Mouse (Mus musculus) intestine, postnatal 0 days (tissue): ENCODE results near the gene Pard3. TPM values are rescaled to one million over a fixed set of nuclear protein-coding genes. Genes with fewer than 3 reads are reported as not detected.

ENCODE experiments used
- ATAC-seq: fragments of 200-750 bp; cut with Nextera tagmentation; 2 replicates; pipeline ENCODE4 v1.8.0; 2017; ENCODE audit warnings: mild to moderate bottlenecking, moderate TSS enrichment, moderate library complexity
- H3K27ac ChIP-seq: fragments of 300-500 bp; sonication (generic); 2 replicates; pipeline ENCODE4 v1.5.1; 2014; ENCODE audit warnings: mild to moderate bottlenecking, low read depth, low read length, moderate library complexity
- H3K27me3 ChIP-seq: fragments of 300-500 bp; sonication (generic); replicated peaks from 2 replicates; pipeline ENCODE4 v1.6.1; 2014; ENCODE audit warnings: low read length, mixed read lengths; ENCODE audit not compliant: control insufficient read depth, insufficient read depth
- H3K36me3 ChIP-seq: fragments of 300-500 bp; sonication (generic); 2 replicates; pipeline ENCODE4 v1.6.1; 2014; ENCODE audit warnings: mild to moderate bottlenecking, moderate library complexity; ENCODE audit not compliant: control insufficient read depth, insufficient read depth
- H3K4me1 ChIP-seq: fragments of 300-500 bp; sonication (generic); replicated peaks from 2 replicates; pipeline ENCODE4 v1.6.1; 2014; ENCODE audit warnings: antibody characterized with exemption, low read length, mixed read lengths; ENCODE audit not compliant: control insufficient read depth, insufficient read depth
- H3K4me2 ChIP-seq: fragments of 300-500 bp; sonication (generic); replicated peaks from 2 replicates; pipeline ENCODE4 v1.6.1; 2014; ENCODE audit warnings: low read depth, mild to moderate bottlenecking, moderate library complexity
- H3K4me3 ChIP-seq: fragments of 300-500 bp; sonication (generic); 2 replicates; pipeline ENCODE4 v1.5.1; 2014; ENCODE audit warnings: low read depth, low read length
- H3K9ac ChIP-seq: fragments of 300-500 bp; sonication (generic); 2 replicates; pipeline ENCODE4 v1.6.1; 2014; ENCODE audit warnings: mild to moderate bottlenecking, low read depth, low read length
- H3K9me3 ChIP-seq: fragments of 300-500 bp; sonication (generic); 2 replicates; pipeline ENCODE4 v1.6.1; 2016; ENCODE audit warnings: mixed run types; ENCODE audit not compliant: control insufficient read depth
- CTCF ChIP-seq: sonication (generic); IDR thresholded peaks from 2 replicates; pipeline ENCODE4 v1.5.1; 2016; ENCODE audit warnings: low read depth, mild to moderate bottlenecking, control low read depth, antibody characterized with exemption, moderate library complexity
- WGBS: fragments of 180-500 bp; shearing (Covaris S2); extraction: QIAGEN DNeasy Blood & Tissue Kit; methylation state at CpG from one replicate; pipeline ENCODE4 v1.1.7; 2014; 5-methylcytosine and 5-hydroxymethylcytosine counted together
- polyA plus RNA-seq: library from polyadenylated mRNA; unstranded; fragments of >200 nt; fragmentation: Nextera tagmentation; extraction: Ambion mirVana; gene quantifications from 2 replicates; pipeline ENCODE4 v1.2.1, GENCODE M21; 2015

Gene Pard3
- polyA plus RNA-seq, 1 experiment from 2014 or later: 12.5 TPM

- no peak overlapping the region for H3K4me2 ChIP-seq
- H3K9me3 ChIP-seq: no peaks in the 10 kb centered on the region
- no peak overlapping the region for H3K27ac ChIP-seq
- no peaks in the 10 kb centered on the region for H3K27me3 ChIP-seq
- peaks cover 4% of the 10 kb centered on the region; the same call in 1 of the 2 replicates for H3K4me1 ChIP-seq
- no peak for TF ChIP-seq CTCF
- H3K9ac ChIP-seq: no peak overlapping the region
- no peaks in the 10 kb centered on the region for H3K36me3 ChIP-seq
- H3K4me3 ChIP-seq: no peak overlapping the region
- ATAC-seq: no peak
- WGBS: 83% methylated on average over 3 of the region's 3 CpGs
These were observed 187.8 kb downstream of the Pard3 start for GRCm38 (mm10) chr8:127251476-127251875.

- Histone ChIP-seq H3K27me3 (no peaks in the 10 kb centered on the region), H3K9me3 (no peaks in the 10 kb centered on the region), H3K9ac (no peak overlapping the region), H3K4me3 (no peak overlapping the region), H3K4me1 (peaks cover 4% of the 10 kb centered on the region; the same call in 1 of the 2 replicates), H3K27ac (no peak overlapping the region), H3K4me2 (no peak overlapping the region), H3K36me3 (no peaks in the 10 kb centered on the region)
- WGBS: 83% methylated on average over 13 of the region's 13 CpGs
- peak; percentile 53 for TF ChIP-seq CTCF
- no peak for ATAC-seq
These were observed 188.3 kb downstream of the Pard3 start for GRCm38 (mm10) chr8:127251985-127252384.

DNA sequence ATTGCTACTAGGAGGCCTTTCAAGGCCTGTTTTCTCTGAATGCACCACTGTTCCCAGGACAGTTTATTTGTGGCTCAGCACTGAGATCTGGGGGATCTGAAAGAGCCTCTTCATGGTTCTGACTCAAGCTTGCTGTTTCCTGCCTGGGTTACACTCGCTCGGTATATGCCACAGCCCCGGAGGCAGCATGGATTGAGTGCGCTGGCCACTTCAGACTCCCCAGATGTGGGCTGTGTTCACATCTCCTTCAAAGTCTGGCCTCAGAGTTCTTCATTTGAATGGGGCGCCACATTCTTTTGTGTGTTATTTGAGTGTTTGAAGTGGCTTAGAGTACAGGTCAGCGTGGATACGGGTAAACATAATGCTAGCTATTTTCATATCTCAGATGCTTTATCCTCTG lies 190.9 kb downstream of the Pard3 start:
- Histone ChIP-seq H3K4me2 (no peak overlapping the region), H3K36me3 (no peaks in the 10 kb centered on the region), H3K27me3 (no peaks in the 10 kb centered on the region), H3K27ac (no peak overlapping the region), H3K9me3 (no peaks in the 10 kb centered on the region), H3K4me1 (peaks cover 4% of the 10 kb centered on the region; the same call in 1 of the 2 replicates), H3K9ac (no peak overlapping the region), H3K4me3 (no peak overlapping the region)
- ATAC-seq: no peak
- TF ChIP-seq CTCF: no peak
- 91% methylated on average over 7 of the region's 7 CpGs for WGBS

DNA sequence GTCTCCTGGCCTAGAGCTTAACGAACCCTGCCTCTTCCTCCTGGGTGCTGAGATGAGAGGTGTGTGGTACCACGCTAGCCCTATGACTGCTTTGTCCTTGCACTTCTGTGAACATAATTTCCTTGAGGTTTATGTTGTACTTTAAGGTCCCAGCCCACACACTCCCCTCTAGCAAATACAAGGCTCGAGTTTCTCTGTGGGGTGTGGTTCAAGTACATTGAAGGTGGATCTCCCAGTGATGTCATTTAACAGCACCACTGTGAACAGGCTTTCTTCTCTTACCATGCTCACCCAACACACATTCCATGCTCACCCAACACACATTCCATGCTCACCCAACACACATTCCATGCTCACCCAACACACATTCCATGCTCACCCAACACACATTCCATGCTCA lies 193.4 kb downstream of the Pard3 start:
- Histone ChIP-seq H3K27me3 (no peaks in the 10 kb centered on the region), H3K27ac (no peak overlapping the region), H3K9ac (no peak overlapping the region), H3K4me2 (no peak overlapping the region), H3K36me3 (no peaks in the 10 kb centered on the region), H3K4me3 (no peak overlapping the region), H3K9me3 (no peaks in the 10 kb centered on the region), H3K4me1 (no peaks in the 10 kb centered on the region)
- no peak for TF ChIP-seq CTCF
- WGBS: 78% methylated on average over 3 of the region's 3 CpGs
- no peak for ATAC-seq

GRCm38 (mm10) chr8:127261051-127261450 lies 197.4 kb downstream of the Pard3 start:
- H3K9me3 ChIP-seq: no peaks in the 10 kb centered on the region
- no peaks in the 10 kb centered on the region for H3K4me1 ChIP-seq
- no peak overlapping the region for H3K27ac ChIP-seq
- H3K27me3 ChIP-seq: no peaks in the 10 kb centered on the region
- H3K4me3 ChIP-seq: no peak overlapping the region
- no peak for TF ChIP-seq CTCF
- H3K36me3 ChIP-seq: no peaks in the 10 kb centered on the region
- no peak for ATAC-seq
- H3K4me2 ChIP-seq: no peak overlapping the region
- WGBS: 89% methylated on average over 6 of the region's 6 CpGs
- H3K9ac ChIP-seq: no peak overlapping the region

DNA sequence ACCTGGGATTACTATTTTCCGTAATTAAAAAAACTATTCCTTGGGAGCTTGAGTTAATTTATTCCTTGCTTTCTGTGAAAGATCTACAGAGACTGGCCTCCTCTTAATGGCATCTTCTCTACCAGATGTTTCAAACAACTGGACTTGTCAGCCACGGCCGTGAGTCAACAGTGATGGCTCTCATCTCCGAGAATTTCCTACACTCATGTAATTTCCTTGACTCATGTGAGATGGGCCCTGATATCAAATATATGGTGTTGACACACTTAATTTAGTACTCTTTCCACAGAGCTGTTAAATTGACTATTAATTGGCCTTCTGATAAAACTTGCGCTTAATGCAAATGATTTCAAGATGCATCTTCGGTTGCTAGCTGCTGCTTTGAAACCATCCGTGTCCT lies 198.3 kb downstream of the Pard3 start:
- H3K9ac ChIP-seq: no peak overlapping the region
- no peaks in the 10 kb centered on the region for H3K27me3 ChIP-seq
- H3K9me3 ChIP-seq: no peaks in the 10 kb centered on the region
- no peaks in the 10 kb centered on the region for H3K36me3 ChIP-seq
- ATAC-seq: no peak
- no peak overlapping the region for H3K4me3 ChIP-seq
- TF ChIP-seq CTCF: no peak
- no peak overlapping the region for H3K4me2 ChIP-seq
- H3K4me1 ChIP-seq: no peaks in the 10 kb centered on the region
- WGBS: 70% methylated on average over 7 of the region's 7 CpGs
- no peak overlapping the region for H3K27ac ChIP-seq

GRCm38 (mm10) chr8:127262436-127262835 lies 198.7 kb downstream of the Pard3 start:
- H3K27ac ChIP-seq: no peak overlapping the region
- H3K36me3 ChIP-seq: no peaks in the 10 kb centered on the region
- H3K9me3 ChIP-seq: no peaks in the 10 kb centered on the region
- WGBS: 35% methylated on average over 3 of the region's 3 CpGs
- no peak overlapping the region for H3K4me3 ChIP-seq
- TF ChIP-seq CTCF: no peak
- no peaks in the 10 kb centered on the region for H3K27me3 ChIP-seq
- H3K9ac ChIP-seq: no peak overlapping the region
- no peak for ATAC-seq
- no peaks in the 10 kb centered on the region for H3K4me1 ChIP-seq
- no peak overlapping the region for H3K4me2 ChIP-seq
